Mouse (Mus musculus): ENCODE measurements around the gene Mgat4e. TPM values are rescaled to one million over a fixed set of nuclear protein-coding genes. Genes with fewer than 3 reads are reported as not detected.

The Mgat4e gene
- polyA plus RNA-seq, 1 experiment: not detected

DNA sequence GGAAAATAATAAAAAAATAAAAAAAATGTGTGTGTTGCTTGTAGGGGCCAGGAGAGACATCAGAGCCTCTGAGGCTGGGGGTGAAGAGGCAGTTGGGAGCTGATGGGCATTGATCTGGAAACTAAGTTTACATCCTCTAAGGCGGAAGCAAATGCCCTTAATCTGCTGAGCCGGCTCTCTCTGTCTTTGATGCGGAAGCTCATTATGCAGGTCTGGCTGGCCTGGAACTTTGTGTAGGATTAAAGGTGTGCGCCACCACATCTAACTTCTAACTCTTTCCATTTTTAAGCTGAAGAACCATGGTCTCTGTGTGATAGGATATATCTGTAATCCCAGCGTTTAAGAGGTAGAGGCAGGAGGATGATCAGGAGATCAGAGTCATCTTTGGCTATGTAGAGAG lies 9.0 kb upstream of the Mgat4e start:
- Histone ChIP-seq H3K36me3 (ENCODE audit: control insufficient read depth, insufficient read depth, low read length) (no peaks in the 10 kb centered on the region), H3K4me3 (ENCODE audit: extremely low read depth, insufficient read depth, insufficient read length) (no peak overlapping the region), H3K27ac (ENCODE audit: insufficient read depth, low read length) (no peak overlapping the region), H3K27me3 (ENCODE audit: control insufficient read depth, insufficient read depth, low read length) (0 out of 2 replicates have a peak, but pooled peaks cover 2% of the 10 kb centered on the region), H3K4me1 (ENCODE audit: control insufficient read depth, insufficient read depth, insufficient read length) (peaks cover 10% of the 10 kb centered on the region)
- no peak for TF ChIP-seq CTCF (IDR thresholded peaks at IDR 0.05; ENCODE audit: extremely low read depth, insufficient read depth, insufficient read length, insufficient replicate concordance)
- TF ChIP-seq POLR2A (IDR thresholded peaks at IDR 0.05; ENCODE audit: low read depth, low read length): no peak
- 93% methylated on average over 5 of the region's 5 CpGs for WGBS
- DNase-seq (ENCODE audit: low read depth in 1 of 2, low spot score in 2 of 2): no peak

DNA sequence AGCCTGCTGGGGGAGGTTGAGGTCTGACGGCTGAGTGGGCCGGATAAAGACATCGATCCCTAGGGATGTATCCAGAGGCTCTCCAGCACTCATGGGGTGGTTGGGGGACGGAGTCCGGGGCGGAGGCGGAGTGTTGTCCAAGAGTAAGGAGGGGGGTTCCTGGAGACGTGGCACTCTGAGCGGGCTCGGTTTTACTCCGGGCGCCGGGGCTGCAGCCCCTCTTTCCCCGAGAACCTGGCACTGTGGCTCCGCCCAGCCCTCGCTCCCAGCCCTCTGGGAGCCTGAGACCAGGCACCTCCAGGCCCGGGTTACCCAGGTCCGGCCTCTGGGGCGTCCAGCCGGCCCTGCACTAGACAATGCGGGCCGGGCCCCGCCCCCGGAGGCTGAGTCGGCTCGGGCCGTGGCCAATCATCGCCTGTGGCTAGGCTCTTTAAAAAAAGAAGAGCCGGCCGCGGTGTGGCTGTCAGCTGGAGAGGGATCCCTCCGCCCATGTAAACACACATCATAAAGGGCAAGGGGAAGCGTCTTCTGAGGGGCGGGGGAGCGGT lies 7.3 kb upstream of the Mgat4e start:
- H3K27ac ChIP-seq (ENCODE audit: insufficient read depth, low read length): peak overlapping the region; percentile 64
- H3K4me3 ChIP-seq (ENCODE audit: extremely low read depth, insufficient read depth, insufficient read length): peak overlapping the region; percentile 73
- TF ChIP-seq CTCF (IDR thresholded peaks at IDR 0.05; ENCODE audit: extremely low read depth, insufficient read depth, insufficient read length, insufficient replicate concordance) (no peak), POLR2A (IDR thresholded peaks at IDR 0.05; ENCODE audit: low read depth, low read length) (peak; percentile 50; the same call in 1 of the 2 replicates)
- 0 out of 2 replicates have a peak, but pooled peaks cover 2% of the 10 kb centered on the region for H3K27me3 ChIP-seq (ENCODE audit: control insufficient read depth, insufficient read depth, low read length)
- WGBS: 1% methylated on average over 35 of the region's 35 CpGs
- peaks cover 7% of the 10 kb centered on the region for H3K4me1 ChIP-seq (ENCODE audit: control insufficient read depth, insufficient read depth, insufficient read length)
- no peaks in the 10 kb centered on the region for H3K36me3 ChIP-seq (ENCODE audit: control insufficient read depth, insufficient read depth, low read length)
- DNase-seq (ENCODE audit: low read depth in 1 of 2, low spot score in 2 of 2): peak; percentile 81 to 93

DNA sequence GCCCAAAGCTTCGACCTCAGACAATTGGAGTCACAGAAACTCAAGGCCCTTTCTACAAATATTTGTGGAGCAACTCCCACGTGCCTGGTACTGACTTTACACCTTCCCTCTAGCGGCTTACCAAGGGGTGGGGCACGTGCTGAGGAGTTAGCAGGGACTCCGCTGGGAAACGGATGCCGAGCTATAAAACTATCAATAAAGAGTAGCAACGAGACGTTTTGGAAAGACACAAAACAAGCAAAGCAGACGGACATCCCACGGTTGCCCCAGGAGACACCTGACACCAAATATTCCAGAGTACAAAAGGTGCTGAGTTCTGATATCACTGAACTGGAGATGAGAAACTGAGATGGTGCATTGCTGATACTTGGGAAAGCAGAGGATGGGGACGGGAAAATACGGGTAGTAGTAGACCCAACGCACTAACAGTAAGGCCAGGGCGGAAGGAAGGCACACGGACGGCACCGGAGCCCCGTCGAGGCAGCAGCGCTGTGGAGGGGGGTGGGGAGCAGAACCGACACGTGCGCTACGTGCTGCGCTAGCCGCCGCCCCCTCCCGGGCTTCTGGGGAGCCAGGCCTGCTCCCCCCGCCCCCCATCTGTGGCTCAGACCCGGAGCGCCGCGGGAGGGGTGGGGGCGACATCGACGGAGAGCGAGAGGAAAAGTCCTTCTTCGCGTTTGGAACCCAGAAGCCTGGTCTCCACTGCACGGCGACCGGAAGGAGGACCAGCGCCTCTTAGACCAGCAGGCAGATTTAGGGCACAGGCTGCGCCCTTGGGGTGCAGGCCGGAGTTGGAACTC lies 6.6 kb upstream of the Mgat4e start:
- Histone ChIP-seq H3K4me1 (ENCODE audit: control insufficient read depth, insufficient read depth, insufficient read length) (peaks cover 7% of the 10 kb centered on the region), H3K4me3 (ENCODE audit: extremely low read depth, insufficient read depth, insufficient read length) (peak overlapping the region; percentile 73), H3K27me3 (ENCODE audit: control insufficient read depth, insufficient read depth, low read length) (0 out of 2 replicates have a peak, but pooled peaks cover 4% of the 10 kb centered on the region), H3K36me3 (ENCODE audit: control insufficient read depth, insufficient read depth, low read length) (no peaks in the 10 kb centered on the region), H3K27ac (ENCODE audit: insufficient read depth, low read length) (no peak overlapping the region)
- peak in 1 of 2 experiments; percentile 34 for DNase-seq (ENCODE audit: low read depth in 1 of 2, low spot score in 2 of 2)
- WGBS: 5% methylated on average over 46 of the region's 46 CpGs
- TF ChIP-seq POLR2A (IDR thresholded peaks at IDR 0.05; ENCODE audit: low read depth, low read length) (no peak), CTCF (IDR thresholded peaks at IDR 0.05; ENCODE audit: extremely low read depth, insufficient read depth, insufficient read length, insufficient replicate concordance) (no peak)

DNA sequence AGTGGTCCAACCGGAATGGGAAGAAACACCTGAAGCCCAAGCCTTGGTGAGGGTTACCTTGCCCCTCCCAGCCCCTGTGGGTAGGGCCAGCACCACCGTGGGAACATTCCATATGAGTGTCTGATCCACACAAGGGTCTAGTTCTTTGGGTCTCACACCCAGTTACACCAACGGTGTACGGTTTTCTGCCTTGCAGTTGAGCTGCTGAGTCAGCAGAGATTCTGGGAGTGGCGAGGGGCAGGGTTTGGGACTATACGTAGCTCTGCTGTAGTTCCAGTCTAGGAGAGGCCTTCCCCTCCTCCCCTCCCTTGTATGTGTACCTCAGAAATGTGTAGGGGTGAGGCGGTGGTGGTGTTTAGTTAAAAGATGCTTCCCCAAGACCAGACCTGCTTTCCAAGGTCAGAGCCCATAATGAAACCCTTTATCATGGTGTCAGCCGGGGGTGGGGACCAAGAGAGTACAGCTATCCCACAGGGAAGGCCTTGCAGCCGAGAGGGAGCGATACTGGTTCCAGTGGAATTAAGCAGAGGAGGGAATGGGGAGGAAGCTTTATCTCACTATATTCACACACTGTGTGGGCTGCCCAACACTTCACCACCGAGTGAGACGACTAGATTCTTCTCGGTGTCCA lies 5.9 kb upstream of the Mgat4e start:
- 68% methylated on average over 13 of the region's 13 CpGs for WGBS
- H3K27ac ChIP-seq (ENCODE audit: insufficient read depth, low read length): no peak overlapping the region
- DNase-seq (ENCODE audit: low read depth in 1 of 2, low spot score in 2 of 2): no peak
- peaks cover 5% of the 10 kb centered on the region for H3K4me1 ChIP-seq (ENCODE audit: control insufficient read depth, insufficient read depth, insufficient read length)
- TF ChIP-seq CTCF (IDR thresholded peaks at IDR 0.05; ENCODE audit: extremely low read depth, insufficient read depth, insufficient read length, insufficient replicate concordance) (no peak), POLR2A (IDR thresholded peaks at IDR 0.05; ENCODE audit: low read depth, low read length) (no peak)
- H3K27me3 ChIP-seq (ENCODE audit: control insufficient read depth, insufficient read depth, low read length): 0 out of 2 replicates have a peak, but pooled peaks cover 2% of the 10 kb centered on the region
- H3K36me3 ChIP-seq (ENCODE audit: control insufficient read depth, insufficient read depth, low read length): no peaks in the 10 kb centered on the region
- H3K4me3 ChIP-seq (ENCODE audit: extremely low read depth, insufficient read depth, insufficient read length): no peak overlapping the region

DNA sequence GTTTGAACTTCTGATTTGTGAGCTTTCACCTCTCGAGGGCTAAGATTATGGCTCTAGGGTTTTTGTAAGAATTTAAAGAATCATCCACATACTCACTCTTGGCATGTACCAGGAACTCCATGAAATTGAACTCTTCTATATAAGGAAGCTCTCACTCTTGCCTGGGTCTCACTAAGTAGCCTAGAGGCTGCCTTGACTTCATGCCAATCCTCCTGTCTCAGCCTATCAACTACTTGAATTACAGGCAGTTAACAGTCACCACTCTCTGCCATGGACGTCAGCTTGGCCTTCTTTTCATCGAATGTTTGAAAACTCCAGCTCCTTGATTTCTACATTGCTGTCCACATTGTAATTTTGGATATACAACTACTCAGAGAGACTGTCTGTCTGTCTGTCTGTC lies 2.9 kb upstream of the Mgat4e start:
- H3K4me1 ChIP-seq (ENCODE audit: control insufficient read depth, insufficient read depth, insufficient read length): peaks cover 9% of the 10 kb centered on the region

DNA sequence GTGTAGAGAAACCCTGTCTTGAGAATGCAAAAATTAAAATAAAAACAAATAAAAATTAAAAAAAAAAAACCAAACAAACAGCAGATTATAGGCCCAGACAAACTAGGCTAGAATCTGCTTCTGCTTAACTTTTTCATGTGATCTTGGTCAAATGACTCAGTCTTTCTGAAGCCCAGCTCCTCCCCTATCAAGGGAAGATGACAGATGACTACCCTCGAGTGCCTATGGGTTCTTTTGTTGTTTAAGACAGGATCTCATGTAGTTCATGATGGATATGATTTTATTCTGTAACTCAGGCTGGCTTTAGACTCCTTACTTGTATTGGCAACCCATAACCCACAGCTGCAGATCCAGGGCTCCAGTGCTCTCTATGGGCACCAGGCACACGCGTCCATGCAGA lies 2.4 kb upstream of the Mgat4e start:
- H3K27me3 ChIP-seq (ENCODE audit: control insufficient read depth, insufficient read depth, low read length): 0 out of 2 replicates have a peak, but pooled peaks cover 2% of the 10 kb centered on the region
- 77% methylated on average over 3 of the region's 3 CpGs for WGBS
- DNase-seq (ENCODE audit: low read depth in 1 of 2, low spot score in 2 of 2): no peak
- H3K4me3 ChIP-seq (ENCODE audit: extremely low read depth, insufficient read depth, insufficient read length): no peak overlapping the region
- peaks cover 6% of the 10 kb centered on the region for H3K4me1 ChIP-seq (ENCODE audit: control insufficient read depth, insufficient read depth, insufficient read length)
- no peaks in the 10 kb centered on the region for H3K36me3 ChIP-seq (ENCODE audit: control insufficient read depth, insufficient read depth, low read length)
- no peak for TF ChIP-seq POLR2A (IDR thresholded peaks at IDR 0.05; ENCODE audit: low read depth, low read length)
- no peak for TF ChIP-seq CTCF (IDR thresholded peaks at IDR 0.05; ENCODE audit: extremely low read depth, insufficient read depth, insufficient read length, insufficient replicate concordance)
- H3K27ac ChIP-seq (ENCODE audit: insufficient read depth, low read length): no peak overlapping the region

More for the DNA sequence above, 2.9 kb upstream of the Mgat4e start:
- TF ChIP-seq POLR2A (IDR thresholded peaks at IDR 0.05; ENCODE audit: low read depth, low read length) (no peak), CTCF (IDR thresholded peaks at IDR 0.05; ENCODE audit: extremely low read depth, insufficient read depth, insufficient read length, insufficient replicate concordance) (no peak)
- Histone ChIP-seq H3K27me3 (ENCODE audit: control insufficient read depth, insufficient read depth, low read length) (0 out of 2 replicates have a peak, but pooled peaks cover 2% of the 10 kb centered on the region), H3K27ac (ENCODE audit: insufficient read depth, low read length) (no peak overlapping the region), H3K4me3 (ENCODE audit: extremely low read depth, insufficient read depth, insufficient read length) (no peak overlapping the region), H3K36me3 (ENCODE audit: control insufficient read depth, insufficient read depth, low read length) (no peaks in the 10 kb centered on the region)
- DNase-seq (ENCODE audit: low read depth in 1 of 2, low spot score in 2 of 2): no peak
- WGBS: 74% methylated on average over 3 of the region's 3 CpGs
